Mouse (Mus musculus): ENCODE measurements around the gene Arhgef25.
"Not testable (repeated sequence)": the region's sequence is repeated elsewhere in the genome, so short reads cannot be mapped to it uniquely, and the experiment has no call there.

The Arhgef25 gene

GRCm38 (mm10) chr10:127205373-127205772, 15.5 kb upstream of the Arhgef25 start:
- in situ Hi-C loops (cut with MboI, MseI): no loop called here

- in situ Hi-C loops (cut with MboI, MseI): no loop called here
Observed at GRCm38 (mm10) chr10:127204589-127204988, 14.7 kb upstream of the Arhgef25 start.

- in situ Hi-C loops (cut with MboI, MseI): no loop called here
Observed at GRCm38 (mm10) chr10:127203106-127203505, 13.2 kb upstream of the Arhgef25 start.

GRCm38 (mm10) chr10:127200279-127200678, 10.4 kb upstream of the Arhgef25 start:
- in situ Hi-C loops (cut with MboI, MseI): no loop called here

GRCm38 (mm10) chr10:127199474-127199873, 9.6 kb upstream of the Arhgef25 start:
- in situ Hi-C loops (cut with MboI, MseI): no loop called here

- in situ Hi-C loops (cut with MboI, MseI): no loop called here
Observed at GRCm38 (mm10) chr10:127199068-127199467, 9.2 kb upstream of the Arhgef25 start.

GRCm38 (mm10) chr10:127198492-127198891, 8.6 kb upstream of the Arhgef25 start:
- in situ Hi-C loops (cut with MboI, MseI): no loop called here

GRCm38 (mm10) chr10:127197505-127198110, 7.7 kb upstream of the Arhgef25 start:
- in situ Hi-C loops (cut with MboI, MseI): no loop called here

GRCm38 (mm10) chr10:127197104-127197503, 7.2 kb upstream of the Arhgef25 start:
- in situ Hi-C loops (cut with MboI, MseI): no loop called here

GRCm38 (mm10) chr10:127196392-127196791, 6.5 kb upstream of the Arhgef25 start:
- in situ Hi-C loops (cut with MboI, MseI): no loop called here

GRCm38 (mm10) chr10:127195328-127196129, 5.6 kb upstream of the Arhgef25 start, which contains the start of gene Dtx3:
TSS of gene Dtx3 (minus strand) at chr10:127195728.
- in situ Hi-C loops (cut with MboI, MseI): no loop called here

- in situ Hi-C loops (cut with MboI, MseI): no loop called here
Observed at GRCm38 (mm10) chr10:127194428-127195327, 4.8 kb upstream of the Arhgef25 start.

GRCm38 (mm10) chr10:127193011-127193410, 3.1 kb upstream of the Arhgef25 start:
- in situ Hi-C loops (cut with MboI, MseI): no loop called here

GRCm38 (mm10) chr10:127192057-127192328, 2.1 kb upstream of the Arhgef25 start:
- in situ Hi-C loops (cut with MboI, MseI): not testable (repeated sequence)

GRCm38 (mm10) chr10:127191191-127192056, 1.5 kb upstream of the Arhgef25 start:
- in situ Hi-C loops (cut with MboI, MseI): no loop called here

GRCm38 (mm10) chr10:127190398-127191190, 711 bp upstream of the Arhgef25 start:
- in situ Hi-C loops (cut with MboI, MseI): no loop called here

- in situ Hi-C loops (cut with MboI, MseI): loop anchor here (10.0 kb wide), 1 partner anchor 126 kb away; the partner anchor contains the start of gene Mars
Observed at GRCm38 (mm10) chr10:127189116-127189650, 700 bp downstream of the Arhgef25 start.

GRCm38 (mm10) chr10:127188465-127189115, 1.3 kb downstream of the Arhgef25 start:
- in situ Hi-C loops (cut with MboI, MseI): loop anchor here (10.0 kb wide), 1 partner anchor 126 kb away; the partner anchor contains the start of gene Mars

GRCm38 (mm10) chr10:127188079-127188453, 1.8 kb downstream of the Arhgef25 start:
- in situ Hi-C loops (cut with MboI, MseI): loop anchor here (10.0 kb wide), 1 partner anchor 127 kb away; the partner anchor contains the start of gene Mars

Measured in regulatory T cell (primary cell).